Comparison of ENCODE assay signal across 8 mouse cellular contexts in genomic region chr8:94950046-94950445, GRCm38 (mm10). TPM values are rescaled to one million over a fixed set of nuclear protein-coding genes. Genes with fewer than 3 reads are reported as not detected.
A peak's percentile ranks its signal among the peaks of the same experiment; 100 is the strongest.
DNase-seq lines count a peak whose midpoint lies in the region; ATAC-seq and TF ChIP-seq lines count a peak whose summit lies in the region.

No protein-coding gene starts in this region.

- no peaks in the 10 kb centered on the region for H3K36me3 ChIP-seq in hindbrain, embryonic 15.5 days

- H3K27ac ChIP-seq in hindbrain, embryonic 15.5 days (replicated peaks) = no peak overlapping the region

- CTCF ChIA-PET in Patski (lab: Charles Lee) = interaction anchor here (0.6 to 9.6 kb wide), 26 partner anchors 10 to 287 kb away, joined by 3 to 87 read pairs (median 4); no protein-coding TSS in a partner anchor

- 19% methylated on average over 4 of the region's 4 CpGs for WGBS in hindbrain, embryonic 15.5 days

- no peak for DNase-seq in Patski (ENCODE audit: low read depth, low spot score)
- peak; percentile 69 for DNase-seq in cerebellum, adult 8-10 months
- peak; percentile 59 to 72 for DNase-seq in frontal cortex, postnatal 10 days (ENCODE audit: low spot score in 2 of 2)
- DNase-seq in layer of hippocampus, postnatal 25 days (ENCODE audit: extremely low spot score in 1 of 2, low spot score in 1 of 2) = peak; percentile 64 to 68
- DNase-seq in lung, postnatal 14 days = peak; percentile 75
- DNase-seq in retina, adult 2 months (ENCODE audit: low read depth, low spot score) = peak; percentile 60
- peak; percentile 72 for DNase-seq in thymus, postnatal 25 days

- peak; percentile 97 for TF ChIP-seq CTCF in Patski (IDR thresholded peaks at IDR 0.05)

- POLR2A ChIA-PET in Patski (lab: Charles Lee) = no interaction called here

- peak; percentile 41 for ATAC-seq in Patski
- peak; percentile 77 for ATAC-seq in hindbrain, embryonic 15.5 days (ENCODE audit: low FRiP score, low read depth)

- in situ Hi-C loops in Patski (cut with MboI; ENCODE audit: low pct_unique_long_range_greater_than_20kb) = no loop called here

- H3K9me3 ChIP-seq in hindbrain, embryonic 15.5 days = no peaks in the 10 kb centered on the region

- H3K4me2 ChIP-seq in hindbrain, embryonic 15.5 days = no peak overlapping the region

- peaks cover 14% of the 10 kb centered on the region; the same call in 1 of the 2 replicates for H3K4me1 ChIP-seq in hindbrain, embryonic 15.5 days (replicated peaks)

- no peak overlapping the region for H3K9ac ChIP-seq in hindbrain, embryonic 15.5 days

- H3K4me3 ChIP-seq in hindbrain, embryonic 15.5 days = no peak overlapping the region

- no peaks in the 10 kb centered on the region for H3K27me3 ChIP-seq in Patski
- H3K27me3 ChIP-seq in hindbrain, embryonic 15.5 days = no peaks in the 10 kb centered on the region

RNA-seq across cellular contexts. Expression of gene Adgrg1, which starts 24.5 kb away (rescaled TPM):
- 294 TPM for polyA plus RNA-seq in Patski (2021)
- 116 and 122 TPM in 2 replicates for polyA plus RNA-seq in hindbrain, embryonic 15.5 days (2015; fragmentation: Nextera tagmentation; extraction: Ambion mirVana)
- 100 to 1,000 TPM; 101 to 103 TPM for total RNA-seq in layer of hippocampus, postnatal 25 days (2021)

RNA-seq across cellular contexts. Expression of gene Adgrg5, which starts 26.6 kb away (rescaled TPM):
- not detected for polyA plus RNA-seq in Patski (2021)
- polyA plus RNA-seq in hindbrain, embryonic 15.5 days (2015; fragmentation: Nextera tagmentation; extraction: Ambion mirVana) = 0.17 and 0.25 TPM in 2 replicates
- under 1 TPM in 1 of 2 experiments, not detected in 1; 0.87 TPM for total RNA-seq in layer of hippocampus, postnatal 25 days (2021)

RNA-seq across cellular contexts. Expression of gene Ccdc102a, which starts 32.1 kb away (rescaled TPM):
- 39.7 TPM for polyA plus RNA-seq in Patski (2021)
- polyA plus RNA-seq in hindbrain, embryonic 15.5 days (2015; fragmentation: Nextera tagmentation; extraction: Ambion mirVana) = 6.6 and 7.6 TPM in 2 replicates
- 1 to 10 TPM; 2.0 to 2.3 TPM for total RNA-seq in layer of hippocampus, postnatal 25 days (2021)
